Mouse (Mus musculus) C2C12 (cell line): ENCODE results near the gene Lhpp.

Experiments
- CTCF ChIP-seq: IDR thresholded peaks from one replicate; pipeline ENCODE4 v1.5.1; 2011; ENCODE audit not compliant: control insufficient read depth, insufficient read depth, insufficient read length
- MAX ChIP-seq: IDR thresholded peaks from one replicate; pipeline ENCODE4 v1.6.1; 2011; ENCODE audit warnings: mild to moderate bottlenecking, control low read depth
- MYOD1 ChIP-seq: IDR thresholded peaks from one replicate; pipeline ENCODE4 v1.6.1; 2011; ENCODE audit warnings: low read depth; ENCODE audit not compliant: control insufficient read depth, insufficient read length
- MYOG ChIP-seq: IDR thresholded peaks from one replicate; pipeline ENCODE4 v1.6.1; 2011; ENCODE audit not compliant: control insufficient read depth, insufficient read length; ENCODE audit errors: extremely low read depth
- USF1 ChIP-seq: IDR thresholded peaks from one replicate; pipeline ENCODE4 v1.6.1; 2011; ENCODE audit warnings: low read depth, mild to moderate bottlenecking, control low read depth, moderate library complexity

- TF ChIP-seq CTCF (no peak), USF1 (no peak), MAX (no peak), MYOD1 (no peak), MYOG (no peak)
These were observed 91.6 kb downstream of the Lhpp start for GRCm38 (mm10) chr7:132702024-132702423.
